Mouse (Mus musculus) thymus, adult 2 months (tissue): Measurements from ENCODE around the gene Nupl2.

ENCODE experiments used
- CTCF ChIP-seq: fragments of 200-500 bp; IDR thresholded peaks from 2 replicates; pipeline ENCODE4 v1.5.1; 2012; ENCODE audit warnings: mild to moderate bottlenecking, control low read depth, low read length, moderate library complexity, borderline replicate concordance; ENCODE audit not compliant: control insufficient read depth, poor library complexity, insufficient read depth; ENCODE audit errors: extremely low read depth
- POLR2A ChIP-seq: fragments of 200-500 bp; IDR thresholded peaks from 2 replicates; pipeline ENCODE4 v1.6.1; 2012; ENCODE audit warnings: mild to moderate bottlenecking, low read length, control low read depth, moderate library complexity; ENCODE audit not compliant: control insufficient read depth, poor library complexity, insufficient read depth; ENCODE audit errors: extremely low read depth

DNA sequence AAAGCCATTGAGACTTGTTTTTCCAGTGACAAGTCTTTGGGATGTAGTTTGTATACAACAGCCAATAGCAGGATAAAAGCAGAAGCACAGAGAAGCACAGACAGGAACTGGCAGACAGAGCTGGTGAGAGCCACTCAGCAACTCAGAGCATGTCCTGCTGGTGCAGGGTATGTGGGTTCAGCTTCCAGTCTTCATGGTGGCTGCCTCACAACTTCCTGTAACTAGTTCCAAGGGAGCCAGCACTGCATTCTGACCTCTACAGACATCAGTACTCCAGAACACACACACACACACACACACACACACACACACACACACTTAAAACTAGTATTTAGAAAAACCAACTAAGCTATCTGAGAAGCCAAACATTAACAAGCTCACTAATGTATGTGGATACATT, 7.3 kb downstream of the Nupl2 start:
- TF ChIP-seq CTCF (no peak), POLR2A (no peak)
